Mouse (Mus musculus) heart, postnatal 0 days (tissue): ENCODE data around the gene Actl6b.

Experiments used
- CTCF ChIP-seq: IDR thresholded peaks from 2 replicates; pipeline ENCODE4 v1.5.1; 2016; ENCODE audit warnings: antibody characterized with exemption, control low read depth, low read depth
- EP300 ChIP-seq: IDR thresholded peaks from 2 replicates; pipeline ENCODE4 v1.6.1; 2016; ENCODE audit warnings: antibody characterized with exemption, low read depth

DNA sequence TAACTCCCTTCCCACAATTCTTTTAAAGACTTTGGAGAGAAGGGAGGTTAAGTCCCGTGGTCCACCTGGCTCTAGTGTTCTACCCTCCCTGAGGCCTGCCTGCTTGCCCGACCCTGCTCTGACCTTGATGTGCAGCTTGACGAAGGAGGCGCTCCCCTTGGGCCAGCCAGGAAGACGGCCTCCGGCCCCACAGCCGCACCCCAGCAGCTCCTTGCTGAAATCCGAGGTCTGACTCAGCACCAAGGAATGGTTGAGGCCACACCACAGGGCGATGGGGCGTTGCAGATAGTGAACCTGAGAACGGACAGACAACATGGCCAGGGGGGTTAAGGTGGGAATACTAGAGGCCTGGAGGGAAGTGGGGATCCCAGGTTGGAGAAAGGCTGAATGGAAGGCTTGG, 60.2 kb downstream of the Actl6b start, which contains the start of gene Pcolce:
- TF ChIP-seq CTCF (no peak), EP300 (no peak)
